Mouse (Mus musculus): ENCODE measurements around the gene Lsamp. TPM values are rescaled to one million over a fixed set of nuclear protein-coding genes. Genes with fewer than 3 reads are reported as not detected.
"Not testable (repeated sequence)": the region's sequence is repeated elsewhere in the genome, so short reads cannot be mapped to it uniquely, and the experiment has no call there.

Lsamp gene
- polyA plus RNA-seq, 1 experiment = not detected

- Histone ChIP-seq H3K27me3 (replicated peaks) (no peaks in the 10 kb centered on the region), H3K9me3 (peaks cover 8% of the 10 kb centered on the region; the same call in 1 of the 2 replicates)
- no peak for TF ChIP-seq GATA1 (IDR thresholded peaks at IDR 0.05; ENCODE audit: borderline replicate concordance, low read length)
- no peak for TF ChIP-seq FLI1 (IDR thresholded peaks at IDR 0.05; ENCODE audit: low read length)
These were observed 1954.1 kb downstream of the Lsamp start for GRCm38 (mm10) chr16:41938258-41938657.

GRCm38 (mm10) chr16:41941591-41942315 is 1957.6 kb downstream of the Lsamp start:
- TF ChIP-seq GATA1 (IDR thresholded peaks at IDR 0.05; ENCODE audit: borderline replicate concordance, low read length) (no peak), FLI1 (IDR thresholded peaks at IDR 0.05; ENCODE audit: low read length) (no peak)
- H3K4me1 ChIP-seq = no peaks in the 10 kb centered on the region
- no peaks in the 10 kb centered on the region for H3K36me3 ChIP-seq (replicated peaks; ENCODE audit: low read length)
- no peak overlapping the region for H3K4me3 ChIP-seq (replicated peaks)
- peaks cover 8% of the 10 kb centered on the region; the same call in 1 of the 2 replicates for H3K9me3 ChIP-seq
- H3K27me3 ChIP-seq (replicated peaks) = no peaks in the 10 kb centered on the region

More at GRCm38 (mm10) chr16:41938258-41938657, 1954.1 kb downstream of the Lsamp start:
- Histone ChIP-seq H3K4me1 (no peaks in the 10 kb centered on the region), H3K36me3 (replicated peaks; ENCODE audit: low read length) (no peaks in the 10 kb centered on the region), H3K4me3 (replicated peaks) (no peak overlapping the region)

DNA sequence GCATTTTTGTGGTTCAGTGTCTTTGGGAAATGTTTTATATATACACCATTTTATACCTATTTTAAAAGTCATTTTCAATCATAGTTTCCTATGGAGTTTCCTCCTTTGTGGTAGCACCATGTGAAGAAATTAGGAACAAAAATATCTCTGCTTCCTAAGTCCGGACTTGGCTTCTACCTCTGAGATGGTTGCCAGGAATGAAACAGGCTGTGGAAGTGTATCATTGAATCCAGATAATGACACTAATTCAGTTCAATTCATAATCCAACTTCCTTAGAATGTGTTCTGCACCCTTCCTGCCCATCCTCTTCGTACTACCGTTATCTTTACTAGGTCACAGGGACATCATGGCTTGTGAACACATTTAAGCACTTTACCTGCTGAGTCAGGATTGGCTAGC is 1973.7 kb downstream of the Lsamp start:
- Histone ChIP-seq H3K9me3 (peaks cover 14% of the 10 kb centered on the region), H3K27me3 (replicated peaks) (no peaks in the 10 kb centered on the region), H3K4me1 (no peaks in the 10 kb centered on the region), H3K36me3 (replicated peaks; ENCODE audit: low read length) (no peaks in the 10 kb centered on the region), H3K4me3 (replicated peaks) (no peak overlapping the region)
- TF ChIP-seq GATA1 (IDR thresholded peaks at IDR 0.05; ENCODE audit: borderline replicate concordance, low read length) = no peak
- no peak for TF ChIP-seq FLI1 (IDR thresholded peaks at IDR 0.05; ENCODE audit: low read length)

DNA sequence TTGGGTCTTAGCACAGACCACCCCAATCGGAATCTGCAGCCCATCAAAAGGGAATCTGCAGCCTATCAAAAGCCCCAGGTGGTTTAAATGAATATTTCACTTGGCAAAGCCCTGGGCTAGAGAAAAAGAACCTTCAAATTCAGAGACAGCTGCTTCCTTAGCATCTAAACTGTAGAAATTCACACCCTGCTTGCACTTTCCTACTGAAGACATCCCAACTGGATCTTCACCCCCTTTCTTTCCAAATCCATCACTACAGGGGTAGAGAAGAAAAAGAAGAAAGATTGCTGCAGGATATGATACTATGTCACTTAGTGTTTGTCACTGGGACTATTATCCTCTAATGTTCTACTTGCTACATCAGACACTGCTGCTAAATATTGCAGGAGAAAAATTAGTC is 1981.5 kb downstream of the Lsamp start:
- Histone ChIP-seq H3K36me3 (replicated peaks; ENCODE audit: low read length) (no peaks in the 10 kb centered on the region), H3K4me1 (no peaks in the 10 kb centered on the region), H3K4me3 (replicated peaks) (no peak overlapping the region), H3K27me3 (replicated peaks) (no peaks in the 10 kb centered on the region), H3K9me3 (0 out of 2 replicates have a peak, but pooled peaks cover 2% of the 10 kb centered on the region)
- TF ChIP-seq GATA1 (IDR thresholded peaks at IDR 0.05; ENCODE audit: borderline replicate concordance, low read length) = no peak
- TF ChIP-seq FLI1 (IDR thresholded peaks at IDR 0.05; ENCODE audit: low read length) = no peak

DNA sequence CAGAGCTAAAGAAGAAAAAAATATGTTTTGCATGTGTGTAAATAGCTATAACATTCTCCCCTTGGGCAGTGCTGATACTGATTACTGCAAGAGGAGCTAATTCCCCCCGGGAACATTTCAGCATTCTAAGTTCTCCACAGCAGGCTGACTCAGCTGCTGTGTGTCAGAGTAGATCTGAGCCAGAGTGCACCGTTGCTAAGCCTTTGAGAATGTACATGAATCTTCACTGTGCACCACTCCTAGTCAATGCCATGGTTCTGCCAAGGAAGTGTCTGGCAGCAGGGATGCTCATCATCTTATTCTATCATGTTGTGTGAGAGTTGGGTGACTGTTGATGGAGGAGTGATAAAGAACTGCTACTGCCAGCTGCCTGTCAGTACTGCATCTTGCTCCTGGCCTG is 1985.1 kb downstream of the Lsamp start:
- H3K36me3 ChIP-seq (replicated peaks; ENCODE audit: low read length) = no peaks in the 10 kb centered on the region
- H3K4me3 ChIP-seq (replicated peaks) = no peak overlapping the region
- no peaks in the 10 kb centered on the region for H3K4me1 ChIP-seq
- H3K27me3 ChIP-seq (replicated peaks) = no peaks in the 10 kb centered on the region
- TF ChIP-seq GATA1 (IDR thresholded peaks at IDR 0.05; ENCODE audit: borderline replicate concordance, low read length) = no peak
- no peak for TF ChIP-seq FLI1 (IDR thresholded peaks at IDR 0.05; ENCODE audit: low read length)
- H3K9me3 ChIP-seq = no peaks in the 10 kb centered on the region

DNA sequence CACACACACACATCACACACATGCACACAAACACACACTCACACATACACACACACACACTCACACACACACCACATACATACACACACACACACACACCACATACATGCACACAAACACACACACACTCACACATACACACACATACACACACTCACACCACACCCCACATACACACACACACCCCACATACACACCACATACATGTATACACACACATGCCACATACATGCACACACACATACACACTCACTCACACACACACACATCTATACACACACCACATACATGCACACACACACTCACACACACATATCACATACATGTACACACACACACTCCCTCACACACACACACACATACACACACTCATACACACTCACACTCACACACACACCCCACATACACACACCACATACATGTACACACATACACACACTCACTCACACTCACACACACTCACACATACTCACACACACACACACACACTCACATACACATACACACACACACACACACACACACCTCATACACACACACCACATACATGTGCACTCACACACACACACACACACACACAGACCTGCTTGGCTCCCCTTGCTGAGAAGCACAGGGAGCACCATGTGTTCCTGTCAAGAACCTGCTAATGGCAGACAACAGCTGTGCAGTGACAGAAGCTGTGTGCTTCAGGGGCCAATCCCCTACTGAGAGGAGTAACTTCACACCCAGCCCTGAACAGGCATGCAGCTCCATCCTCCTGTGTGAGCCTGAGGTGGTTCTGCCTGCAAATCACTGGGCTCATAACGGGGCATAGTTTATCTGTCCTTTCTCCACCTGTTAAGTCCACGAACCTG is 1990.9 kb downstream of the Lsamp start:
- Histone ChIP-seq H3K9me3 (peaks cover 8% of the 10 kb centered on the region), H3K4me3 (replicated peaks) (peak overlapping the region; percentile 30), H3K27me3 (replicated peaks) (no peaks in the 10 kb centered on the region), H3K4me1 (no peaks in the 10 kb centered on the region), H3K36me3 (replicated peaks; ENCODE audit: low read length) (no peaks in the 10 kb centered on the region)
- TF ChIP-seq GATA1 (IDR thresholded peaks at IDR 0.05; ENCODE audit: borderline replicate concordance, low read length) (peak; percentile 41; the same call in 1 of the 3 replicates), FLI1 (IDR thresholded peaks at IDR 0.05; ENCODE audit: low read length) (no peak)

DNA sequence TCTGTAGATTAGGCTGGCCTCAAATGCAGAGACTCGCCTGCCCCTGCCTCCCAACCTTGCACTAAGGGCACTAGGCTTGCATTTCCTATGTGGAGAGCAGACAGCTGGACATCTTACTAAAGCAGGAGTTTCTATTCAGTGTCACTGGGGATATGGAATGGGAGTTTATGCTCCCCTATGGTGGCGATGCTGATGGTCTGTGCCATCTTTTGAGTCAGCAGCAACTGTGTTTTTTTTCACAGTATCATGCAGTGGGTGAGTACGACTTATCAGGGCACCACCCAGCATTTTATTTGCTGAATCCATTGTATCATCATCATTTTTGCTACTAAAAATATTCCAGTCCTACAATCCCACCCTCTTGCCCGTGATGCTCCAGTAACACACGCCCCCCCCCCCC is 1992.7 kb downstream of the Lsamp start:
- H3K4me1 ChIP-seq = no peaks in the 10 kb centered on the region
- no peak for TF ChIP-seq FLI1 (IDR thresholded peaks at IDR 0.05; ENCODE audit: low read length)
- TF ChIP-seq GATA1 (IDR thresholded peaks at IDR 0.05; ENCODE audit: borderline replicate concordance, low read length) = no peak
- no peaks in the 10 kb centered on the region for H3K36me3 ChIP-seq (replicated peaks; ENCODE audit: low read length)
- H3K27me3 ChIP-seq (replicated peaks) = no peaks in the 10 kb centered on the region
- peaks cover 8% of the 10 kb centered on the region for H3K9me3 ChIP-seq
- no peak overlapping the region for H3K4me3 ChIP-seq (replicated peaks)

DNA sequence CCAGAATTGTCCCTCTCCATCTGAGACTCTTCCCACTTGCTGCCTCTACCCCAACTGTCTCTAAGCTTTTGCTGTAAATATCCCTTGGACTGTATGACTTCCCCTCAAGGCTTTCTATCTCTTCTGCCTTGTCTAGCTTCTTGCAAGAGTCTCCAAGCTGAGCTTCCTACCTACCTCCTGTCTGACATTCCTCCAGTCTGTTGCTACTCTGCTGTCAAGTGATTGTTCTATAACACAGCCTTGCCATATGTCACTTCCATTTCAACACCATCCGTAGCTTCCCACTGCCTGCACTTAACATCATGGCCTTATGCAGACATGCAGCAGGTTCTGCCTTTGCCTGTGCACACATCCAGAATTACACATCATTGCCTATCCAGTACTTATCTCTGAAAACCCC is 2012.8 kb downstream of the Lsamp start:
- TF ChIP-seq GATA1 (IDR thresholded peaks at IDR 0.05; ENCODE audit: borderline replicate concordance, low read length) (no peak), FLI1 (IDR thresholded peaks at IDR 0.05; ENCODE audit: low read length) (no peak)
- Histone ChIP-seq H3K27me3 (replicated peaks) (no peaks in the 10 kb centered on the region), H3K9me3 (peaks cover 8% of the 10 kb centered on the region; the same call in 1 of the 2 replicates), H3K4me1 (no peaks in the 10 kb centered on the region), H3K4me3 (replicated peaks) (no peak overlapping the region), H3K36me3 (replicated peaks; ENCODE audit: low read length) (no peaks in the 10 kb centered on the region)

GRCm38 (mm10) chr16:42002925-42003324 is 2018.8 kb downstream of the Lsamp start:
- Histone ChIP-seq H3K4me1 (no peaks in the 10 kb centered on the region), H3K4me3 (replicated peaks) (no peak overlapping the region), H3K9me3 (no peaks in the 10 kb centered on the region), H3K27me3 (replicated peaks) (no peaks in the 10 kb centered on the region), H3K36me3 (replicated peaks; ENCODE audit: low read length) (no peaks in the 10 kb centered on the region)
- TF ChIP-seq GATA1 (IDR thresholded peaks at IDR 0.05; ENCODE audit: borderline replicate concordance, low read length) (no peak), FLI1 (IDR thresholded peaks at IDR 0.05; ENCODE audit: low read length) (no peak)

- not testable (repeated sequence) for H3K36me3 ChIP-seq (replicated peaks; ENCODE audit: low read length); H3K4me1 ChIP-seq; H3K4me3 ChIP-seq (replicated peaks); H3K9me3 ChIP-seq; H3K27me3 ChIP-seq (replicated peaks)
These were observed 2019.3 kb downstream of the Lsamp start for GRCm38 (mm10) chr16:42003506-42003905.
